ENCODE assay signal across 8 mouse cellular contexts in genomic region chr6:90716853-90717252, GRCm38 (mm10).
DNase-seq lines count a peak whose midpoint lies in the region; ATAC-seq and TF ChIP-seq lines count a peak whose summit lies in the region.

No protein-coding gene starts in this region.

- no peaks in the 10 kb centered on the region for H3K9me3 ChIP-seq in erythroblast, embryonic 14.5 days (ENCODE audit: control insufficient read depth, low read length)
- no peaks in the 10 kb centered on the region for H3K9me3 ChIP-seq in lung, postnatal 0 days (ENCODE audit: low read length)
- H3K9me3 ChIP-seq in liver, embryonic 11.5 days (ENCODE audit: control insufficient read depth, low read length), result no peaks in the 10 kb centered on the region
- no peaks in the 10 kb centered on the region for H3K9me3 ChIP-seq in stomach, embryonic 14.5 days (ENCODE audit: control insufficient read depth, low read depth, low read length)

- H3K9ac ChIP-seq in lung, postnatal 0 days (replicated peaks; ENCODE audit: low read depth), result no peak overlapping the region
- H3K9ac ChIP-seq in liver, embryonic 11.5 days (ENCODE audit: low read depth, low read length), result no peak overlapping the region
- H3K9ac ChIP-seq in stomach, embryonic 14.5 days (replicated peaks; ENCODE audit: low read depth, low read length), result no peak overlapping the region

- no peak for TF ChIP-seq POLR2A in lung, adult 2 months (IDR thresholded peaks at IDR 0.05; ENCODE audit: borderline replicate concordance, extremely low read depth, low read depth, low read length)

- H3K27me3 ChIP-seq in erythroblast, embryonic 14.5 days (ENCODE audit: control insufficient read depth), result no peaks in the 10 kb centered on the region
- no peaks in the 10 kb centered on the region for H3K27me3 ChIP-seq in lung, postnatal 0 days (replicated peaks; ENCODE audit: insufficient read depth, low read length)
- H3K27me3 ChIP-seq in liver, embryonic 11.5 days (replicated peaks; ENCODE audit: control insufficient read depth, insufficient read depth, low read length), result no peaks in the 10 kb centered on the region
- no peaks in the 10 kb centered on the region for H3K27me3 ChIP-seq in stomach, embryonic 14.5 days (ENCODE audit: control insufficient read depth, insufficient read depth, low read length)

- H3K4me1 ChIP-seq in erythroblast, embryonic 14.5 days (ENCODE audit: control insufficient read depth), result peaks cover 58% of the 10 kb centered on the region
- peaks cover 38% of the 10 kb centered on the region; the same call in 1 of the 2 replicates for H3K4me1 ChIP-seq in lung, postnatal 0 days (ENCODE audit: insufficient read depth, low read depth, low read length)
- peaks cover 40% of the 10 kb centered on the region for H3K4me1 ChIP-seq in lung, adult 2 months (ENCODE audit: control insufficient read depth, insufficient read depth, low read length)
- H3K4me1 ChIP-seq in liver, embryonic 11.5 days (replicated peaks; ENCODE audit: control insufficient read depth, insufficient read depth, low read length), result peaks cover 35% of the 10 kb centered on the region
- peaks cover 34% of the 10 kb centered on the region for H3K4me1 ChIP-seq in stomach, embryonic 14.5 days (ENCODE audit: control insufficient read depth, insufficient read depth, low read length)

- no peak for TF ChIP-seq EP300 in lung, postnatal 0 days (IDR thresholded peaks at IDR 0.05)

- no peak for TF ChIP-seq CTCF in lung, postnatal 0 days (IDR thresholded peaks at IDR 0.05)
- no peak for TF ChIP-seq CTCF in lung, adult 2 months (IDR thresholded peaks at IDR 0.05; ENCODE audit: insufficient read depth, low read length)

- peak overlapping the region; percentile 77 for H3K4me3 ChIP-seq in erythroblast, embryonic 14.5 days (replicated peaks)
- no peak overlapping the region for H3K4me3 ChIP-seq in lung, postnatal 0 days (ENCODE audit: low read depth, low read length)
- H3K4me3 ChIP-seq in lung, adult 2 months (replicated peaks; ENCODE audit: extremely low read depth, low read depth, low read length), result no peak overlapping the region
- H3K4me3 ChIP-seq in liver, embryonic 11.5 days (ENCODE audit: low read depth, low read length), result peak overlapping the region; percentile 79
- peak overlapping the region; percentile 83 for H3K4me3 ChIP-seq in stomach, embryonic 14.5 days (ENCODE audit: low read depth, low read length)

- no peak for ATAC-seq in erythroblast, adult 5-6 weeks (replicated peaks; ENCODE audit: low FRiP score, poor library complexity, severe bottlenecking)
- ATAC-seq in lung, postnatal 0 days, result no peak
- ATAC-seq in liver, embryonic 11.5 days (replicated peaks; ENCODE audit: low FRiP score), result no peak
- no peak for ATAC-seq in stomach, embryonic 14.5 days (ENCODE audit: insufficient number of reproducible peaks, insufficient read depth, low FRiP score, low read depth)

- H3K27ac ChIP-seq in lung, postnatal 0 days (ENCODE audit: low read length), result peak overlapping the region; percentile 88; the same call in 1 of the 2 replicates
- H3K27ac ChIP-seq in liver, embryonic 11.5 days (ENCODE audit: low read depth, low read length), result no peak overlapping the region
- no peak overlapping the region for H3K27ac ChIP-seq in stomach, embryonic 14.5 days (ENCODE audit: low read length)

- H3K4me2 ChIP-seq in lung, postnatal 0 days (replicated peaks; ENCODE audit: low read depth, low read length), result peak overlapping the region; percentile 74
- H3K4me2 ChIP-seq in liver, embryonic 11.5 days, result peak overlapping the region; percentile 67
- H3K4me2 ChIP-seq in stomach, embryonic 14.5 days (replicated peaks; ENCODE audit: low read depth, low read length), result peak overlapping the region; percentile 80

- H3K36me3 ChIP-seq in erythroblast, embryonic 14.5 days (ENCODE audit: control insufficient read depth), result peaks cover 30% of the 10 kb centered on the region
- H3K36me3 ChIP-seq in lung, postnatal 0 days (ENCODE audit: insufficient read depth, low read length), result no peaks in the 10 kb centered on the region
- H3K36me3 ChIP-seq in liver, embryonic 11.5 days (ENCODE audit: control insufficient read depth, insufficient read depth, low read length), result no peaks in the 10 kb centered on the region
- no peaks in the 10 kb centered on the region for H3K36me3 ChIP-seq in stomach, embryonic 14.5 days (ENCODE audit: control insufficient read depth, insufficient read depth, low read length)

- no peak for DNase-seq in lung, postnatal 0 days (ENCODE audit: low spot score)
- DNase-seq in lung, adult 2 months, result no peak
- no peak for DNase-seq in liver, embryonic 11.5 days (ENCODE audit: low spot score)
- DNase-seq in ovary, postnatal 14 days (ENCODE audit: low spot score), result no peak
- no peak for DNase-seq in Muller cell, postnatal 12 days (ENCODE audit: inconsistent ontology term)

- 38% methylated on average over 4 of the region's 4 CpGs for WGBS in lung, postnatal 0 days
- WGBS in lung, adult 2 months, result 40% methylated on average over 4 of the region's 4 CpGs
- WGBS in liver, embryonic 11.5 days, result 40% methylated on average over 4 of the region's 4 CpGs
- 40% methylated on average over 4 of the region's 4 CpGs for WGBS in stomach, embryonic 14.5 days

Comparison
In these comparisons a context has a peak if more than half of its experiments do, and no peak if none do; other contexts are left out.
1. H3K4me3 ChIP-seq: peak in erythroblast, embryonic 14.5 days (single experiment), liver, embryonic 11.5 days (single experiment) and stomach, embryonic 14.5 days (single experiment); none in lung, postnatal 0 days (single experiment) and lung, adult 2 months (single experiment).
2. Peak in every context shown above with its lines, with median percentiles within 50 percentile points of each other: H3K4me2 ChIP-seq.